Mouse (Mus musculus) splenic B cell, adult 2 months (primary cell): ENCODE results near the gene Rnasek.

ENCODE experiments used
- DNase-seq: peaks from one replicate; pipeline ENCODE4 v3.0.0-alpha.2; 2011; ENCODE audit warnings: low read depth, low spot score
- H3K27me3 ChIP-seq: 2 replicates; pipeline ENCODE4 v1.6.1; 2012; ENCODE audit warnings: mild to moderate bottlenecking, low read length, moderate library complexity, mixed read lengths; ENCODE audit not compliant: control insufficient read depth, poor library complexity, insufficient read depth, severe bottlenecking
- H3K36me3 ChIP-seq: 2 replicates; pipeline ENCODE4 v1.6.1; 2012; ENCODE audit warnings: mild to moderate bottlenecking, low read length, moderate library complexity, mixed read lengths; ENCODE audit not compliant: control insufficient read depth, poor library complexity, insufficient read depth, severe bottlenecking

Gene Rnasek

DNA sequence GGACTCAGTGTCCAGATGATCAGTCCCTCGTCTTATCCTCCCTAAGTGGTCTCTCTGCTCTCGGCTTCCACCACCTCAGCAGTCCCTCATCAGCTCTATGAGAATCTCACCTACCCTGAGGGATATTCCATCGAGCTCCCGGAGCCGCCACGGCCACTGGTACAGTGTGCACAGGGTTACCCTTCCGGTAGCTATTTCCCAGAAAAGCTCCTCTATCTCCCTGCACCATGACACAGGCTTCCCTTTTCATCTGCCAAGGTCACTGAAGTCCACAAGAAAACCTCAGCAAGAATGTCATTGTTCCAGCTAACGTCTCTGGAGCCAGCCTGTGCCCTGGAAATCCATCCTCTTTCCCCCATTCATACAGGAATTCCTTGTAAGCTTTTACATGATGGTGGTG, 12.2 kb upstream of the Rnasek start:
- no peaks in the 10 kb centered on the region for H3K36me3 ChIP-seq
- no peak for DNase-seq
- peaks cover 2% of the 10 kb centered on the region; the same call in 1 of the 2 replicates for H3K27me3 ChIP-seq

DNA sequence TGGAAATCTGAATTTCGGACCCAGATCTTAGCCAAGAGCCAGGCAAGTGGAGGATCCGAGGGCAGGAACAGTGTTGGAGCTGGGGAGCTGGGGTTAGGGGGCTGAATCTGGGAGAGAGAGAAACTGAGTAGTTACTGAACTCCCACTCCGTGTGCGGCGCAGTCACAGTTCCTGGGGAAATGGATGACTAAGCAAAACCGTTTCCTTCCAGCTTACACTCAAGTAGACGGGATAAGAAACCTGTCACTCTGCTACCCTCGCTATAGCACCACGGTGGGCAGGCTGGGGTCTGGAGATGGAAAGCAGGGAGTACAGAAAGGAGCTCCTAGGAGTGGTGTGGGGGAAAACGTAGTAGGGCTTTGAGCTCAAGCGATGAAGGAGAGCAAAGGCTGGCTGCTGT, 10.5 kb upstream of the Rnasek start:
- no peaks in the 10 kb centered on the region for H3K36me3 ChIP-seq
- no peak for DNase-seq
- H3K27me3 ChIP-seq = peaks cover 2% of the 10 kb centered on the region; the same call in 1 of the 2 replicates

DNA sequence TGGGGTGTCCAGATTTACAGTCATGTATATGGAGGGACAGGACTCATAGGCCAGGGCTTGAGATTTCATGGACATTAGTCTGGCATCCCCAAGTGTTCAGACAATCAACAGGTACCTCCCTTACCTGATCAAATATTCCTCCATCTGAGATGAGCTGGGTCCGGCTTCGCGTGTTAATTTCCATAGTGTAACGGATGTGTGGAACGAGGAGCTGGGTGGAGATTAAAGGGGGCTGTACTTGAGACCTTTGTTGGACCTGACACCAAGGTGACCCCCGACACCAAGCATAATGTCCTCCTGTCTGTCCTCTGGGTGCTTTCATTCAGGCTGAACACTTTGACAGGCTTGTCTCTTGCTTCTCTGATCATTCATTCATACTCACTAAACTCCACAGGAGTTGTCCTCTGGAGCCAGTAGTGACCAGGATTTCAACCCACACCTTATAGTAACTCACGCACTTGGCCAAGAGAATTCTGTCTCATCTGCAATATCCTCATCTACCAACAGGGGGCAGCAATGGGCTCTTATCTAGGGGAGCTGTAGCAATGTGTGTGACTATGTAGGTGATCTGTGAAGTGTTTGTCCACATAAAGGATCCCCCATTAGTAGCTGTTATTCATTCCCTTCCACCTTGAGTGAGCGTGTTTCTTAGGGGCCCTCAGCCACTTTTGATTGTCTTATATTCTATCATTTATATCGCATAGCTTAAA, 7.6 kb upstream of the Rnasek start:
- H3K36me3 ChIP-seq = no peaks in the 10 kb centered on the region
- peak; percentile 85 for DNase-seq
- H3K27me3 ChIP-seq = no peaks in the 10 kb centered on the region

DNA sequence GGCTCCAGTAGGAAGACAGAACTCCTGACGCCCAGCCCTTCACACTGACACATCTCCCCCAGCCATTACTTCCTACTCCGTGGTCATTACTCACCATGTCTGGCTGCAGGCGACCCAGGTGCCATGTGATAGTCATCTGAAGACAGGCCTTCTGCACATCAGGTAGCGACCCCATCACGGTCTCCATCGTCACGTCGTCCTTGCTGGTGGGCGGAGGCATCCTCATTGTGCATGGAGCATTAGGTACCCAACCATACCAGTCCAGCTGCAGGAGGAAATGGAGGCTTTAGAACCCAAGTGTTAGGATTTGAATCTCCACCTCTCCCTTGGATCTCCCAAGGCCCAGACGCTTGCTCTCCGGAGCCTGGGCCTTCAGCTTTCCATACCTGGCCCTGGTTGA, 2.9 kb upstream of the Rnasek start:
- DNase-seq = no peak
- Histone ChIP-seq H3K27me3 (no peaks in the 10 kb centered on the region), H3K36me3 (no peaks in the 10 kb centered on the region)

DNA sequence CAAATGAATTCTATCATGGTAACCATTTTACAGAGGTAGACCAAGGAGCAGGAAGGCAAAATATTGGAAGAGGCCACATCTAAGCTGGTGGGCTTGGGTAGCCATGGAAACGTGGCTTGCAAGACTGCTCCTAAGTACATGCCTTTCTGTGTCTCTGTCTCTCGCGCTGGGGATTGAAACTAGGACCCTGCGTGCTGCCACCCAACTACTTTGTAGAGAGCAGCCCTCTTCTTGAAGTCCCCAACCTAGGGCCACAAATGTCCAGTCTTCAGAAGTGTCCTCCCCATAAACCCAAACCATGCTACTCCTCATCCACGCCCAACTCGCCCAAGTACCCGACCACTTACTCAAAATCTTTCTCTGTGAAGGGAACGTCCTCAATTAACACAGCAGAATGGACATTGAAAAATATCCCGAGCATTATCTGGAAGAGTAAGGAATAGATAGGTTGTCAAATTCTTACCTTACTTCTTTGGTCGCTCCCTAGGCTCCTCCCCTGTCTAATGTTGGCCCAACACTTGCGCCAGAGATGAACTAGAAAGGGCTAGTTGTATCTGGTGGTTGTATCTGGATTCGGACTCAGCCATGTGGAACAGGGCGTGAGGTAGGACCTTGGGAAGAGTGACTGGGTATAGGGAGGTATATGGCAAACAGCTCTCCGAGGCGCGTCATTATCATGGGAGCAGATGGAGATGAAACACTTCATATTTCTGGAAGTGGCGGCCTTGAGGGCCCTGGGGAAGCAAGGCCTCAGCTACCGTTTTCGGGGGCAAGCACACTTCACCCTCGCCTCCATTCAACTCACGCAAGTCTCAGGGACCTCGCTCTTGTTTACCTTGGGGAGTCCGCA, 826 bp downstream of the Rnasek start:
- no peak for DNase-seq
- Histone ChIP-seq H3K27me3 (no peaks in the 10 kb centered on the region), H3K36me3 (peaks cover 2% of the 10 kb centered on the region; the same call in 1 of the 2 replicates)

DNA sequence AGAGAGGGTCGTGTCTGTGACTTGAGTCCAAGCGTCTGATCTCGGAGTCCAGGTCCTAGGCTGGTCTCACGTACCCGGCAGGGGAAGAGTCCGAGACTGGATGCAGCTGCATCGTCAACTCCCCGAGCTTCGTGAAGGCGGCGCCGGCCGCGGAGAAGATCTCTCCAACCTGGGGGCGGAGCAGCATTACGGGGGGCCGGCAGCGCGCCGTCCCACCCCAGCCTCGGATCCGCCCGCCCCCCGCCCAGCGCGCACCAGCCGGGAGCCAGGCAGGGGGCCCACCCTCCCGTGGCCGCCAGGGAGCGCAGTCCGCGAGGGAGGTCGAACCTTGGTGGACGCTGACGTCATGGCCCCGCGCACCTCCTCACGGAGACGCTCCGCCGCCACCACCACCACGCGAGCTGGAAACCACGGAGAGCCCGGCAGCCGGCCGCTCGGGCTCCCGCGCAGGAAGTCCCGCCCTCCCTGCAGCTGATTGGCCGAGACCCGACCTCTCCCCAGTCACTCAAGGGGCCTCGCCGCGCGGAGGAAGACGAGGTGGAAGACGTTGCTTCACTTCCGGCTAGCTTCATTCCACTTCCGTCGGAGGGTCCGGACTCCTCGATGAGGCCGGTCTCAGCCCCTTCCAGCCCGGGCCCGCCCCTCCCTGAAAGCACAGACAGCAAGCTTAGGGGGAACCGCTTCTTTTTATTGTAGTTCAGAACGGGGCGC, 2.0 kb downstream of the Rnasek start, which contains the start of gene 0610010K14Rik:
TSS of gene 0610010K14Rik (minus strand) at position 458 of the 711 bp plus-strand sequence.
- Histone ChIP-seq H3K27me3 (no peaks in the 10 kb centered on the region), H3K36me3 (peaks cover 2% of the 10 kb centered on the region; the same call in 1 of the 2 replicates)
- DNase-seq = peak; percentile 98

DNA sequence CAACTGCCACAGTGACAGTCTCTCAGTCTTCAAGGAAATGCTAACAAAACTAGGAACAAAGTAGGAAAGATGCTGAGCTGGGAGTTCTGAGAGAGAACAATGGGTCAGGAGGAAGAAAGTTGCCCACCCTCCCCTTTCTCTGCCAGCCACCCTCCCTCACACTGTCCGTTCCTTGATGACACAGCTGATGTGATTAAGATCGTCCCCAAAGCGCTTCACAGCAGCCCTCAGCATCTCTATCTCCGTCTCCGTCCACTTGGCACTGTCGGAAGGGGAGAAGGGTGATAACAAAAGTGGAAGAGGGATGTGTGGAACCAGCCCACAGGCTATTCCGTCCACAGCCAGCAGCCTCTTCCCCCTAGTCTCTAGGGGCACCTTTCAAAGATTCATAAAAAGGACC, 2.9 kb downstream of the Rnasek start:
- Histone ChIP-seq H3K27me3 (no peaks in the 10 kb centered on the region), H3K36me3 (peaks cover 2% of the 10 kb centered on the region; the same call in 1 of the 2 replicates)
- no peak for DNase-seq

DNA sequence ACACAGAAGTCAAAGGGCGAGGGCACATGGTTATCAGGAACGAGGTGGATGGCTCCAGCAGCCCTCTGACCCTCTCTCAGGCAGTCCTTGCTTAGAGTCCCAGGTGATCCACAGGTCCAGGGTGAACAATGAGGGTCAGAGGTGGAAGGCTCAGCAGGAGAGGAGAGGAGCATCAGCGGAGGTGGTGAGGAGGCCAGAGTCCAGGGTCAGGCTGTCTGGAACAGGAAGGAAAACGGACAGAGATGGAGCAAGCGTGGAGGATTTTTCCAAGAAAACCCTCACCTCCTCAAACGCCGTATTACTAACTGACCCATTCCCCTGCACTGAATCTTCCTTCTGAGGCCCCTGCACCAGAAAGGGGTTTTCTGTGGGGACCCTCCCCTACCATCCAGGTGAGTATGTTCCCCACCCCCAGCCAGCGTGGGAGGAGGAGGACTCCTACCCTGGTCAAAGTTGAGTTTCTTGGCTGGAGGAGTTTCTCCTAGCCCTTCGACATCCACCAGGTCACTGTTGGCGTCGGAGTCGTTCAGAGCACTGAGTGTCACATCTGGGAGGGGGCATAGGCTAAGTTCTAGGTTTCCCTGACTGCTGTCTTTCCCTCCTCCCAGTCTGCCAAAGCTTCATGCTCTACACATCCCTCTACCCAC, 4.3 kb downstream of the Rnasek start:
- Histone ChIP-seq H3K36me3 (peaks cover 2% of the 10 kb centered on the region; the same call in 1 of the 2 replicates), H3K27me3 (no peaks in the 10 kb centered on the region)
- no peak for DNase-seq

DNA sequence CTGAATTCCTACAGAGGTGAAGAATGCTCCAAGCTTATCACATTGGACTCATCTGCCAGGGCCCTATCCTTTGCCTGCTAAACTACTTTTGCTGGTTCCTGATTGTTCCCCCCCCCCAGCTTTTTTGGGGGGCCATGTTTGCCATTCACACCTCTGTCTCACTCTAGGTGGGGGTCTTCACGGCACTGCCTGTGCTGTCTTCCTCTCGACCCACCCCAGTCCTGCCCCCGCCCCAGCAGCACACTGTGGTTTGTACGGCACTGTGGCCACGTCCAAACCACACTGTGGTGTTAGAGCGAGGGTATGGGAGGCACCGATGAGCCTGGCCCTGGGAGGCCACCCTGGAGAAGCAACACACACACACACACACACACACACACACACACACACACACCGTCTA, 5.1 kb downstream of the Rnasek start:
- Histone ChIP-seq H3K27me3 (no peaks in the 10 kb centered on the region), H3K36me3 (peaks cover 2% of the 10 kb centered on the region; the same call in 1 of the 2 replicates)
- DNase-seq = no peak

DNA sequence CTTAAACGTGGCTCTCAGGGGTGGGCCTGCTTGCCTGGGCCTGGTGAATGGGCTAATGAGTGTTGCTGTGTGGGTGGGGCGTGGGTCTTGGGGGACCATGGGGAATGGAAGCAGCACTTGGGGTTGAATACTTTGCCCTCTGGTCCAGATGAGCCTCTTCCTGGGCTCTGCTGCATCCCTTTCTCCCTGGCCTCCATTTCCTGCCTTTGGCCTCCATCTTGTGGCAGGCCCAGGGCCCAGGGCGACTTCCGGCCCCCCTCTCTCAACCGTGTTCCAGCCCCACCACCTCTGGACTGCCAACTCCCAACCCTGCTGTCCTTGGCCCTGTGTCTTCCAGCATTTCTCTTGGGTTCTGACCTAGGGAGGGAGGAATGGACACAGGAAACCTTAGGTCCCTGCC, 5.6 kb downstream of the Rnasek start:
- DNase-seq = no peak
- Histone ChIP-seq H3K27me3 (no peaks in the 10 kb centered on the region), H3K36me3 (peaks cover 2% of the 10 kb centered on the region; the same call in 1 of the 2 replicates)

DNA sequence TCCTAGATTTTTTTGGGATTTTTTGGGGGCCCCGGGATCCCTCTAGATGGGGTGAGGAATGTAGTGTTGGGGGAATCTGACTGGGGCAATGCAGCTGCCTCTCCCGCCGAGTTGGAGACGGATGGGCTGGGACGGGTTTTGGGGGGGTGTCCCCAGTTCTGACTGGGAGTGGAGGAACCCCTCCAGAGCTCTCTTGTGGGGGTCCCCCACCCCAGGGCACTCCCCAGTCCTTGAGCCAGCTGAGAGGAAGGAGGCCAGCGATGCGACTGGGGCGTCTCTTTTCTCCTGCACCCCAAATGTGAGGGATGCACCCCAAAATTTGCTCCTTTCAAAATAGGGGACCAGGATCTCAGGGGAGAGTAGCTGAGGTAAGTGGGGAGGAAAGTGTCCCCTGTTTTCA, 6.6 kb downstream of the Rnasek start:
- Histone ChIP-seq H3K36me3 (peaks cover 2% of the 10 kb centered on the region; the same call in 1 of the 2 replicates), H3K27me3 (no peaks in the 10 kb centered on the region)
- no peak for DNase-seq

DNA sequence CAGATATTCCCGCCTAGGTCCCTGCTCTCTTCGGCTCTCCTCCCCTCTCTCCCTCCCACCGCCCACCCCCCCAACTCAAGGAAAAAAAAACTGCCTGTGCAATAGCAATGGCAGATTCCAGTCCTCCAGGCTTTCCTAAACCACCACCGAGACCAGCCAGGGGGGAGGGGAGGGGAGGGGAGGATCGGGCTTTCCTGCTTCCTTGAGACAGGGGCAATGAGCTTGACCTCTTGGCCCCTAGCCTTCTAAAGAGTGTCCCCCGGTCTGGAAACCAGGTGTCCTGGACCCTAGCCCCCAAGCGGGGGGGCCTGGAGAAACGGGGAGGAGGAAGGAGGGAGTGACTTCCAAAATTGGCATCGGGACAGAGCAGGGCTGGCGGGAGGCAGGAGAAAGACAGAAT, 7.1 kb downstream of the Rnasek start:
- Histone ChIP-seq H3K27me3 (no peaks in the 10 kb centered on the region), H3K36me3 (peaks cover 2% of the 10 kb centered on the region; the same call in 1 of the 2 replicates)
- no peak for DNase-seq

DNA sequence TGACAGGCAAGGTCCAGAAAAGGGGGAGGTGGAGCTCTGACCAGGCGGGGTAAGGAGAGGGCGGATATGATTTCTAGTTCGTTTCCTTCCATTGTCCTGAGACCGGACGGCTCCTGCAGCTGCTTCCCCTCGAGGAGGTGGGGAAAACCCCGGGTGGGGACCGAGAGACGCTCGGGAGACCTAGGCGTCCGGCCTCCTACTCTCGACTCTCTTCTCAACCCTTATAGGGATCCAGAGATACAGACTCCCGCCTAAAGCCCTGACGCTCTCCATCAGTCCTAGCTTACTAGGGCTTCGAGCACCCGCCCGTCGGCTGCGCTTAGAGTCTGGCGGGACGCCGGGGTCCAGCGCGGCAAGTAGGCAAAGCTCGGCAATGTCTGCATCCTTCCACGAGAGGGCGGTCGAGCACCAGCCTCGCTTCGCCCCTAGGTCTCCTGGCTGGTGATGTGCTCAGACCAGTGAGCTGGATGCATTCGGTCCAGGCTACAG, 9.4 kb downstream of the Rnasek start:
- Histone ChIP-seq H3K36me3 (no peaks in the 10 kb centered on the region), H3K27me3 (no peaks in the 10 kb centered on the region)
- DNase-seq = peak; percentile 93
